Mouse (Mus musculus): ENCODE data around the gene Dnal1. TPM values are rescaled to one million over a fixed set of nuclear protein-coding genes. Genes with fewer than 3 reads are reported as not detected.

The Dnal1 gene
- polyA plus RNA-seq, 1 experiment from 2014 or later = 9.6 TPM

DNA sequence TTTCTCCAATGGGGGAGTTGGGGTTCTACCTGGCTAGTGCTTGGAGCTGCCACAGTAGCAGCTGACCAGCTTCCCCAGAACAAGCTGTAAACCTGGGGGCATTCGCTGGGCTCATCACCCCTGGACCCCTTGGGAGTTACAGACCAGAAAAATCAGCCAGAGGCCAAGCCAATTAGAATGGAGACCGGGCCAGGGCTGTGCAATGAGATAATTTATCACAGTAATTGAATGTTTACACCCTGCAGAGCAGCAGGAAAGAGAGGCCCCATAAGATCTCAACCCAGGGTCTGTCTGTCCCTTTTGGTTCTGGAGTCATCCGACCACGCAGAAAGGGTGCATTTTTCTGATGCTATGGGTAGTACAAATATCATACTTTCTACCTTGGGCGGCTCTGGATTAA lies 77.6 kb downstream of the Dnal1 start:
- Histone ChIP-seq H3K4me2 (replicated peaks) (peak overlapping the region; percentile 95), H3K4me1 (peaks cover 65% of the 10 kb centered on the region), H3K27ac (replicated peaks) (no peak overlapping the region), H3K4me3 (peak overlapping the region; percentile 82), H3K36me3 (no peaks in the 10 kb centered on the region), H3K9ac (replicated peaks) (peak overlapping the region; percentile 85; the same call in 1 of the 2 replicates), H3K9me3 (no peaks in the 10 kb centered on the region), H3K27me3 (no peaks in the 10 kb centered on the region)
- ATAC-seq (replicated peaks) = no peak
- 10% methylated on average over 5 of the region's 5 CpGs for WGBS

- WGBS = 3% methylated on average over 13 of the region's 13 CpGs
- Histone ChIP-seq H3K9me3 (no peaks in the 10 kb centered on the region), H3K4me3 (peak overlapping the region; percentile 82), H3K4me2 (replicated peaks) (peak overlapping the region; percentile 95), H3K27ac (replicated peaks) (peak overlapping the region; percentile 95; the same call in 1 of the 2 replicates), H3K9ac (replicated peaks) (peak overlapping the region; percentile 85), H3K36me3 (no peaks in the 10 kb centered on the region), H3K4me1 (peaks cover 60% of the 10 kb centered on the region), H3K27me3 (no peaks in the 10 kb centered on the region)
- no peak for ATAC-seq (replicated peaks)
Measured at GRCm38 (mm10) chr12:84192280-84192679, 78.1 kb downstream of the Dnal1 start.

- Histone ChIP-seq H3K27me3 (no peaks in the 10 kb centered on the region), H3K9me3 (no peaks in the 10 kb centered on the region), H3K9ac (replicated peaks) (peak overlapping the region; percentile 85), H3K4me1 (peaks cover 55% of the 10 kb centered on the region), H3K36me3 (no peaks in the 10 kb centered on the region), H3K4me3 (peak overlapping the region; percentile 82), H3K27ac (replicated peaks) (peak overlapping the region; percentile 95), H3K4me2 (replicated peaks) (peak overlapping the region; percentile 95)
- under 1% methylated on average over 90 of the region's 102 CpGs for WGBS
- ATAC-seq (replicated peaks) = peak; percentile 62
Measured at GRCm38 (mm10) chr12:84192741-84193641, 78.8 kb downstream of the Dnal1 start.

GRCm38 (mm10) chr12:84193642-84194399 lies 79.7 kb downstream of the Dnal1 start:
- peak overlapping the region; percentile 95 for H3K4me2 ChIP-seq (replicated peaks)
- H3K4me3 ChIP-seq = peak overlapping the region; percentile 82
- no peaks in the 10 kb centered on the region for H3K9me3 ChIP-seq
- peak; percentile 83 for ATAC-seq (replicated peaks)
- H3K36me3 ChIP-seq = no peaks in the 10 kb centered on the region
- H3K4me1 ChIP-seq = peaks cover 48% of the 10 kb centered on the region
- H3K27ac ChIP-seq (replicated peaks) = peak overlapping the region; percentile 95
- peak overlapping the region; percentile 85 for H3K9ac ChIP-seq (replicated peaks)
- H3K27me3 ChIP-seq = no peaks in the 10 kb centered on the region
- WGBS = under 1% methylated on average over 49 of the region's 49 CpGs

- H3K27me3 ChIP-seq = no peaks in the 10 kb centered on the region
- no peaks in the 10 kb centered on the region for H3K36me3 ChIP-seq
- 3% methylated on average over 13 of the region's 13 CpGs for whole genome bisulfite sequencing
- no peak for ATAC-seq (replicated peaks)
- H3K27ac ChIP-seq (replicated peaks) = peak overlapping the region; percentile 95
- no peaks in the 10 kb centered on the region for H3K9me3 ChIP-seq
- peak overlapping the region; percentile 85 for H3K9ac ChIP-seq (replicated peaks)
- H3K4me2 ChIP-seq (replicated peaks) = peak overlapping the region; percentile 95
- H3K4me3 ChIP-seq = peak overlapping the region; percentile 82
- peaks cover 41% of the 10 kb centered on the region for H3K4me1 ChIP-seq
Measured at GRCm38 (mm10) chr12:84194400-84195109, 80.4 kb downstream of the Dnal1 start.

DNA sequence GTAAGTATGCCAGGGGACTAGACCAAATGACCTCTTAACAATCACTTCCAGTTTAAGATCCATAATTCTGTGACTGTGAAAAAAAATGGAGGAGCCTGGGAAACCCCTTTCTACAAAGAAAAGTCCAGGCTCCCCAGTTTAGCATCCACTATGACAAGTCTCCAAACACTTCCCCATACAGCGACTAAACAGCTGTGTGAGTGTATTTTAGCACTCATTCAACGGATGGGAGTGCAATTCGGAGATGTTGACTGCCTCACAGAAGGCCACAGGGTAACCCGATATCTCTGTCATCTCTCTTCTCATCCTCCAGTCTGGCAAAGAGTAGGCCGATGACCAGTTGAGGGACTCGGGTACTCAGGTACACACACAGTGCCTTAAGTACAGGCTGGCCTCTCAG lies 81.0 kb downstream of the Dnal1 start:
- 60% methylated on average over 6 of the region's 6 CpGs for WGBS
- H3K27me3 ChIP-seq = no peaks in the 10 kb centered on the region
- no peak for ATAC-seq (replicated peaks)
- peaks cover 34% of the 10 kb centered on the region for H3K4me1 ChIP-seq
- H3K4me3 ChIP-seq = no peak overlapping the region
- H3K9me3 ChIP-seq = no peaks in the 10 kb centered on the region
- no peak overlapping the region for H3K27ac ChIP-seq (replicated peaks)
- H3K4me2 ChIP-seq (replicated peaks) = no peak overlapping the region
- H3K36me3 ChIP-seq = no peaks in the 10 kb centered on the region
- no peak overlapping the region for H3K9ac ChIP-seq (replicated peaks)

Other genes with a start within 250 kb of the Dnal1 start
- 16.4 and 18.6 TPM in 2 replicates for gene Numb, start 192.4 kb upstream of the Dnal1 start, polyA plus RNA-seq (2015; fragmentation: Nextera tagmentation; extraction: Ambion mirVana)
- gene Riox1, start 163.8 kb upstream of the Dnal1 start, polyA plus RNA-seq (2015; fragmentation: Nextera tagmentation; extraction: Ambion mirVana) = 13.0 and 13.7 TPM in 2 replicates
- gene Heatr4, start 129.5 kb upstream of the Dnal1 start, polyA plus RNA-seq (2015; fragmentation: Nextera tagmentation; extraction: Ambion mirVana) = not detected in 2 replicates
- 11.3 and 12.4 TPM in 2 replicates for gene Acot2, start 126.5 kb upstream of the Dnal1 start, polyA plus RNA-seq (2015; fragmentation: Nextera tagmentation; extraction: Ambion mirVana)
- gene Acot1, start 104.9 kb upstream of the Dnal1 start, polyA plus RNA-seq (2015; fragmentation: Nextera tagmentation; extraction: Ambion mirVana) = 74.0 and 86.6 TPM in 2 replicates
- gene Acot4, start 76.0 kb upstream of the Dnal1 start, polyA plus RNA-seq (2015; fragmentation: Nextera tagmentation; extraction: Ambion mirVana) = 0.27 and 0.41 TPM in 2 replicates
- gene Gm49366, start 75.4 kb upstream of the Dnal1 start, polyA plus RNA-seq (2015; fragmentation: Nextera tagmentation; extraction: Ambion mirVana) = not detected in 2 replicates
- 0.62 and 0.80 TPM in 2 replicates for gene Acot3, start 62.2 kb upstream of the Dnal1 start, polyA plus RNA-seq (2015; fragmentation: Nextera tagmentation; extraction: Ambion mirVana)
- 0.32 TPM in 1 of 2 replicates, not detected in the other for gene Acot5, start 45.0 kb upstream of the Dnal1 start, polyA plus RNA-seq (2015; fragmentation: Nextera tagmentation; extraction: Ambion mirVana)
- 1.2 TPM in 2 replicates for gene Acot6, start 13.7 kb upstream of the Dnal1 start, polyA plus RNA-seq (2015; fragmentation: Nextera tagmentation; extraction: Ambion mirVana)
- gene Pnma1, start 34.1 kb downstream of the Dnal1 start, polyA plus RNA-seq (2015; fragmentation: Nextera tagmentation; extraction: Ambion mirVana) = 6.0 and 6.5 TPM in 2 replicates
- gene Elmsan1, start 104.5 kb downstream of the Dnal1 start, polyA plus RNA-seq (2015; fragmentation: Nextera tagmentation; extraction: Ambion mirVana) = 4.3 and 5.0 TPM in 2 replicates
- 12.0 and 13.4 TPM in 2 replicates for gene Ptgr2, start 170.9 kb downstream of the Dnal1 start, polyA plus RNA-seq (2015; fragmentation: Nextera tagmentation; extraction: Ambion mirVana)
- 92.8 and 96.0 TPM in 2 replicates for gene Zfp410, start 202.5 kb downstream of the Dnal1 start, polyA plus RNA-seq (2015; fragmentation: Nextera tagmentation; extraction: Ambion mirVana)
- gene Coq6, start 247.3 kb downstream of the Dnal1 start, polyA plus RNA-seq (2015; fragmentation: Nextera tagmentation; extraction: Ambion mirVana) = 41.6 and 50.3 TPM in 2 replicates
- 14.8 and 16.1 TPM in 2 replicates for gene Fam161b, start 247.5 kb downstream of the Dnal1 start, polyA plus RNA-seq (2015; fragmentation: Nextera tagmentation; extraction: Ambion mirVana)

Measured in forebrain, embryonic 15.5 days (tissue).